Mouse (Mus musculus) MEL (cell line): ENCODE measurements around the gene St6galnac3.

Source experiments
- CTCF ChIP-seq, 3 experiments: IDR thresholded peaks in 2 of 3; conservative IDR thresholded peaks in 1 of 3; 2 replicates each; pipeline ENCODE4 v1.5.1; 2011 to 2012; ENCODE audit warnings: low read length in 3 of 3, low read depth in 2 of 3, mild to moderate bottlenecking in 2 of 3, improper control_type of control experiment in 1 of 3, inconsistent platforms in 1 of 3, mixed read lengths in 1 of 3, moderate library complexity in 1 of 3; ENCODE audit not compliant: control insufficient read depth in 1 of 3, insufficient read depth in 1 of 3, poor library complexity in 1 of 3, severe bottlenecking in 1 of 3
- E2F4 ChIP-seq: IDR thresholded peaks from 2 replicates; pipeline ENCODE4 v1.6.1; 2011; ENCODE audit warnings: low read depth, low read length, improper control_type of control experiment, borderline replicate concordance
- EP300 ChIP-seq, 2 experiments: IDR thresholded peaks; 2 replicates each; pipeline ENCODE4 v1.6.1; 2011; ENCODE audit warnings: improper control_type of control experiment in 2 of 2, low read length in 2 of 2, low read depth in 1 of 2, mild to moderate bottlenecking in 1 of 2
- MEF2A ChIP-seq: IDR thresholded peaks from 2 replicates; pipeline ENCODE4 v1.6.1; 2014; ENCODE audit warnings: low read depth, mild to moderate bottlenecking, inconsistent platforms, low read length, improper control_type of control experiment; ENCODE audit not compliant: poor library complexity, insufficient replicate concordance, severe bottlenecking; ENCODE audit errors: extremely low read depth
- MXI1 ChIP-seq: IDR thresholded peaks from 2 replicates; pipeline ENCODE4 v1.6.1; 2011; ENCODE audit warnings: mild to moderate bottlenecking, low read depth, low read length, improper control_type of control experiment
- POLR2A ChIP-seq, 2 experiments: IDR thresholded peaks; 2 replicates each; pipeline ENCODE4 v1.6.1; 2011 to 2012; ENCODE audit warnings: low read length in 2 of 2, mild to moderate bottlenecking in 2 of 2, control low read depth in 1 of 2, improper control_type of control experiment in 1 of 2, low read depth in 1 of 2, moderate library complexity in 1 of 2; ENCODE audit not compliant: control insufficient read depth in 1 of 2, insufficient read depth in 1 of 2, poor library complexity in 1 of 2
- RAD21 ChIP-seq: IDR thresholded peaks from 2 replicates; pipeline ENCODE4 v1.6.1; 2011; ENCODE audit warnings: mild to moderate bottlenecking, low read depth, low read length, improper control_type of control experiment
- TCF12 ChIP-seq: IDR thresholded peaks from 2 replicates; pipeline ENCODE4 v1.6.1; 2014; ENCODE audit warnings: low read depth, mild to moderate bottlenecking, inconsistent platforms, low read length, improper control_type of control experiment, moderate library complexity

DNA sequence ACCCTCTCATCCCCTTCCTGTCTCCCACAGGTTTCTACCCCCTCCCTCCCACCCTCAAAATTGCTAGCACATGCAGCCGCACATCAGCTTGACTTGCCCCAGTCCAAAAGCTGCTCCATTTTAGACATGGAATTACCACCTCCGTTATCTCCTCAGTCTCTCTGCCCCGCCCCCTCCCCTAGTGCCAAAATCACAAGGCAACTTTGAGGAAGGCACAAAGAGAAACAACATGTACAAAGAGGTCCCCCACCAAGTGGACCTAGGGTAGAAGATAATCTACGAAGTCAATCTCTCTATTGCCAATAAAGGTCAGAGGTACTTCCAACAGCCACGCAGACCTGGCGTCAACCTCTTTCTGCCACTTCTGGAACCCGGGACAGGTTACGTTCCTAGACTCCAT, 6.2 kb downstream of the St6galnac3 start:
- TF ChIP-seq CTCF (IDR thresholded peaks at IDR 0.05 in 2 of 3, conservative IDR thresholded peaks at IDR 0.05 in 1 of 3; ENCODE audit: control insufficient read depth in 1 of 3, insufficient read depth in 1 of 3, low read depth in 2 of 3, low read length in 3 of 3, poor library complexity in 1 of 3, severe bottlenecking in 1 of 3) (no peak), MEF2A (no peak), RAD21 (no peak), POLR2A (IDR thresholded peaks at IDR 0.05; ENCODE audit: control insufficient read depth in 1 of 2, insufficient read depth in 1 of 2, low read depth in 1 of 2, low read length in 2 of 2, poor library complexity in 1 of 2) (no peak), EP300 (IDR thresholded peaks at IDR 0.05; ENCODE audit: low read depth in 1 of 2, low read length in 2 of 2) (no peak), MXI1 (no peak; the same call in 1 of the 2 replicates), E2F4 (no peak), TCF12 (no peak)
